ENCODE assay signal across 10 mouse cellular contexts in genomic region chr5:66535566-66536236, GRCm38 (mm10).
A peak's percentile ranks its signal among the peaks of the same experiment; 100 is the strongest.
DNase-seq lines count a peak whose midpoint lies in the region; ATAC-seq lines count a peak whose summit lies in the region.
"Had no signal": no experiment of that assay in that cellular context is flagged by ENCODE, and none has a peak within 500 bp of the region (broad histone marks: within the 10 kb centered on the region; RNA-seq: fewer than 3 reads in every experiment).

No protein-coding gene starts in this region.

- no peaks in the 10 kb centered on the region for H3K9me3 ChIP-seq in heart, embryonic 10.5 days
- H3K9me3 ChIP-seq in liver, embryonic 16.5 days (replicated peaks; ENCODE audit: control insufficient read depth, low read length): no peaks in the 10 kb centered on the region

- peak; percentile 75 for DNase-seq in heart, embryonic 10.5 days (ENCODE audit: low spot score)
- no peak for DNase-seq in heart, postnatal 10 days
- DNase-seq in urinary bladder, adult 2 months (ENCODE audit: low spot score): peak; percentile 37
- DNase-seq in urinary bladder, postnatal 10 days (ENCODE audit: low spot score): no peak
- no peak for DNase-seq in right cerebral cortex, postnatal 10 days (ENCODE audit: low spot score in 2 of 2)
- no peak for DNase-seq in cerebellum, adult 11-12 months
- DNase-seq in layer of hippocampus, postnatal 14 days (ENCODE audit: low spot score in 2 of 2): no peak
- DNase-seq: cerebellum, postnatal 36 days; kidney, adult 9 months had no signal

- H3K4me3 ChIP-seq in heart, embryonic 10.5 days: no peak overlapping the region
- H3K4me3 ChIP-seq in liver, embryonic 16.5 days (ENCODE audit: low read depth, low read length): no peak overlapping the region

- H3K27ac ChIP-seq in heart, embryonic 10.5 days: peak overlapping the region; percentile 56
- H3K27ac ChIP-seq in liver, embryonic 16.5 days (ENCODE audit: low read length): peak overlapping the region; percentile 37

- intact Hi-C loops in heart, postnatal 10 days (cut with DNase I): no loop called here

- H3K4me1 ChIP-seq in heart, embryonic 10.5 days: peaks cover 62% of the 10 kb centered on the region
- no peaks in the 10 kb centered on the region; the same call in 1 of the 2 replicates for H3K4me1 ChIP-seq in liver, embryonic 16.5 days (ENCODE audit: control insufficient read depth, low read depth, low read length)

- peak overlapping the region; percentile 20; the same call in 1 of the 2 replicates for H3K4me2 ChIP-seq in liver, embryonic 16.5 days (ENCODE audit: low read depth, low read length)

- H3K9ac ChIP-seq in liver, embryonic 16.5 days (ENCODE audit: low read depth, low read length): no peak overlapping the region

- ATAC-seq in liver, embryonic 16.5 days (ENCODE audit: low read depth): peak; percentile 75

- 42% methylated on average over 9 of the region's 9 CpGs for WGBS in heart, embryonic 10.5 days
- WGBS in liver, embryonic 16.5 days (ENCODE audit: insufficient replicate concordance): 45% methylated on average over 9 of the region's 9 CpGs

- H3K36me3 ChIP-seq in heart, embryonic 10.5 days: no peaks in the 10 kb centered on the region
- no peaks in the 10 kb centered on the region for H3K36me3 ChIP-seq in liver, embryonic 16.5 days (ENCODE audit: control insufficient read depth, insufficient read depth)

- no peaks in the 10 kb centered on the region for H3K27me3 ChIP-seq in heart, embryonic 10.5 days (ENCODE audit: insufficient read depth, poor library complexity, severe bottlenecking)
- no peaks in the 10 kb centered on the region for H3K27me3 ChIP-seq in liver, embryonic 16.5 days (ENCODE audit: control insufficient read depth, insufficient read depth, low read depth, low read length)

Comparison
In these comparisons a context has a peak if more than half of its experiments do, and no peak if none do; other contexts are left out.
1. DNase-seq: peak in heart, embryonic 10.5 days (single experiment) and urinary bladder, adult 2 months (single experiment); none in heart, postnatal 10 days (0 of 2), urinary bladder, postnatal 10 days (single experiment), right cerebral cortex, postnatal 10 days (0 of 2), cerebellum, adult 11-12 months (single experiment) and layer of hippocampus, postnatal 14 days (0 of 2).